Mouse (Mus musculus) myocyte (in vitro differentiated cells): ENCODE results near the gene Napsa.

Experiments
- MYOD1 ChIP-seq, 3 experiments: IDR thresholded peaks; one replicate each; pipeline ENCODE4 v1.6.1; 2011; ENCODE audit warnings: control low read depth in 2 of 3, low read depth in 2 of 3, mild to moderate bottlenecking in 2 of 3, moderate library complexity in 1 of 3; ENCODE audit not compliant: insufficient read length in 2 of 3, control insufficient read depth in 1 of 3
- MYOG ChIP-seq, 3 experiments: IDR thresholded peaks; one replicate each; pipeline ENCODE4 v1.6.1; 2011; ENCODE audit warnings: control low read depth in 2 of 3, low read depth in 2 of 3, mild to moderate bottlenecking in 2 of 3; ENCODE audit not compliant: insufficient read length in 2 of 3, control insufficient read depth in 1 of 3, insufficient read depth in 1 of 3
- POLR2A ChIP-seq: IDR thresholded peaks from one replicate; pipeline ENCODE4 v1.6.1; 2011; ENCODE audit warnings: low read depth, mild to moderate bottlenecking, control low read depth, moderate library complexity; ENCODE audit not compliant: insufficient read length
- POLR2AphosphoS2 ChIP-seq: IDR thresholded peaks from one replicate; pipeline ENCODE4 v1.6.1; 2011; ENCODE audit warnings: low read depth, control low read depth; ENCODE audit not compliant: insufficient read length
- SRF ChIP-seq: IDR thresholded peaks from one replicate; pipeline ENCODE4 v1.6.1; 2011; ENCODE audit warnings: low read depth; ENCODE audit not compliant: control insufficient read depth, insufficient read length
- TCF3 ChIP-seq: IDR thresholded peaks from one replicate; pipeline ENCODE4 v1.6.1; 2011; ENCODE audit warnings: low read depth, control low read depth; ENCODE audit not compliant: insufficient read length

GRCm38 (mm10) chr7:44615309-44615708 lies 43.1 kb downstream of the Napsa start:
- TF ChIP-seq POLR2AphosphoS2 (no peak), POLR2A (no peak), SRF (no peak), TCF3 (no peak), MYOG (IDR thresholded peaks at IDR 0.05; ENCODE audit: control insufficient read depth in 1 of 3, insufficient read depth in 1 of 3, insufficient read length in 2 of 3, low read depth in 2 of 3) (no peak), MYOD1 (IDR thresholded peaks at IDR 0.05; ENCODE audit: control insufficient read depth in 1 of 3, insufficient read length in 2 of 3, low read depth in 2 of 3) (no peak)
